ENCODE assay signal across 8 mouse cellular contexts in genomic region chr2:156529726-156530125, GRCm38 (mm10). TPM values are rescaled to one million over a fixed set of nuclear protein-coding genes. Genes with fewer than 3 reads are reported as not detected.
DNase-seq lines count a peak whose midpoint lies in the region; ATAC-seq lines count a peak whose summit lies in the region.
"Had no signal": no experiment of that assay in that cellular context is flagged by ENCODE, and none has a peak within 500 bp of the region (broad histone marks: within the 10 kb centered on the region; RNA-seq: fewer than 3 reads in every experiment).

No protein-coding gene starts in this region.

- 60% methylated on average over 2 of the region's 2 CpGs for WGBS in intestine, embryonic 14.5 days
- 58% methylated on average over 2 of the region's 2 CpGs for WGBS in intestine, embryonic 16.5 days

- no peak for ATAC-seq in intestine, embryonic 14.5 days (replicated peaks; ENCODE audit: low FRiP score, low TSS enrichment, low read depth)
- no peak for ATAC-seq in intestine, embryonic 16.5 days

- H3K36me3 ChIP-seq in intestine, embryonic 14.5 days (ENCODE audit: control insufficient read depth, insufficient read depth, low read length): peaks cover 31% of the 10 kb centered on the region
- no peaks in the 10 kb centered on the region for H3K36me3 ChIP-seq in intestine, embryonic 16.5 days (ENCODE audit: control insufficient read depth, insufficient read depth, low read length)

- no peaks in the 10 kb centered on the region for H3K9me3 ChIP-seq in intestine, embryonic 14.5 days (ENCODE audit: control insufficient read depth, low read length)
- H3K9me3 ChIP-seq in intestine, embryonic 16.5 days (ENCODE audit: control insufficient read depth, low read length): no peaks in the 10 kb centered on the region
- H3K9me3 ChIP-seq: neural tube, embryonic 12.5 days had no signal

- no peaks in the 10 kb centered on the region for H3K27me3 ChIP-seq in intestine, embryonic 14.5 days (replicated peaks; ENCODE audit: control insufficient read depth, insufficient read depth, low read length)
- H3K27me3 ChIP-seq in intestine, embryonic 16.5 days (replicated peaks; ENCODE audit: control insufficient read depth, insufficient read depth, low read length): no peaks in the 10 kb centered on the region
- H3K27me3 ChIP-seq: neural tube, embryonic 12.5 days had no signal

- no peak overlapping the region for H3K27ac ChIP-seq in intestine, embryonic 14.5 days (ENCODE audit: low read depth)
- H3K27ac ChIP-seq in intestine, embryonic 16.5 days (ENCODE audit: low read length): no peak overlapping the region
- H3K27ac ChIP-seq: neural tube, embryonic 12.5 days had no signal

- no peak overlapping the region for H3K4me2 ChIP-seq in intestine, embryonic 14.5 days (ENCODE audit: low read length)
- H3K4me2 ChIP-seq in intestine, embryonic 16.5 days (ENCODE audit: low read depth, low read length): no peak overlapping the region
- H3K4me2 ChIP-seq: neural tube, embryonic 12.5 days had no signal

- no peak overlapping the region for H3K9ac ChIP-seq in intestine, embryonic 14.5 days (ENCODE audit: low read length)
- no peak overlapping the region for H3K9ac ChIP-seq in intestine, embryonic 16.5 days (ENCODE audit: low read depth, low read length)
- H3K9ac ChIP-seq: neural tube, embryonic 12.5 days had no signal

- no peak overlapping the region for H3K4me3 ChIP-seq in intestine, embryonic 14.5 days (ENCODE audit: low read depth, low read length)
- H3K4me3 ChIP-seq in intestine, embryonic 16.5 days (ENCODE audit: low read length): no peak overlapping the region
- H3K4me3 ChIP-seq: neural tube, embryonic 12.5 days had no signal

- peak; percentile 57 for DNase-seq in intestine, embryonic 14.5 days (ENCODE audit: low spot score)
- DNase-seq in CD4-positive helper T cell, adult 2 months (ENCODE audit: low read depth, low spot score): peak; percentile 45
- peak; percentile 79 for DNase-seq in MN1 (ENCODE audit: low spot score)
- DNase-seq in forelimb bud, embryonic 11.5 days (ENCODE audit: low read depth, low spot score): peak; percentile 43
- DNase-seq in testis, postnatal 14 days (ENCODE audit: low spot score): peak; percentile 28
- DNase-seq in urinary bladder, postnatal 10 days (ENCODE audit: low spot score): no peak

- H3K4me1 ChIP-seq in intestine, embryonic 14.5 days (replicated peaks; ENCODE audit: control insufficient read depth, insufficient read depth, low read length): no peaks in the 10 kb centered on the region
- H3K4me1 ChIP-seq in intestine, embryonic 16.5 days (ENCODE audit: control insufficient read depth, insufficient read depth, low read length): no peaks in the 10 kb centered on the region
- H3K4me1 ChIP-seq: neural tube, embryonic 12.5 days had no signal

RNA-seq across cellular contexts. Expression of gene Aar2, which starts 17.7 kb away (rescaled TPM):
- 38.6 and 40.8 TPM in 2 replicates for polyA plus RNA-seq in intestine, embryonic 14.5 days (2014; fragmentation: Nextera tagmentation; extraction: Ambion mirVana)
- 33.1 and 33.2 TPM in 2 replicates for polyA plus RNA-seq in intestine, embryonic 16.5 days (2015; fragmentation: Nextera tagmentation; extraction: Ambion mirVana)
